Mouse (Mus musculus) liver, embryonic 14.5 days (tissue): ENCODE results near the gene Rtn4r.

Source experiments
- CTCF ChIP-seq: IDR thresholded peaks from 2 replicates; pipeline ENCODE4 v1.5.1; 2016; ENCODE audit warnings: antibody characterized with exemption, low read depth, control low read depth
- EP300 ChIP-seq: IDR thresholded peaks from 2 replicates; pipeline ENCODE4 v1.6.1; 2016; ENCODE audit warnings: antibody characterized with exemption, low read depth

DNA sequence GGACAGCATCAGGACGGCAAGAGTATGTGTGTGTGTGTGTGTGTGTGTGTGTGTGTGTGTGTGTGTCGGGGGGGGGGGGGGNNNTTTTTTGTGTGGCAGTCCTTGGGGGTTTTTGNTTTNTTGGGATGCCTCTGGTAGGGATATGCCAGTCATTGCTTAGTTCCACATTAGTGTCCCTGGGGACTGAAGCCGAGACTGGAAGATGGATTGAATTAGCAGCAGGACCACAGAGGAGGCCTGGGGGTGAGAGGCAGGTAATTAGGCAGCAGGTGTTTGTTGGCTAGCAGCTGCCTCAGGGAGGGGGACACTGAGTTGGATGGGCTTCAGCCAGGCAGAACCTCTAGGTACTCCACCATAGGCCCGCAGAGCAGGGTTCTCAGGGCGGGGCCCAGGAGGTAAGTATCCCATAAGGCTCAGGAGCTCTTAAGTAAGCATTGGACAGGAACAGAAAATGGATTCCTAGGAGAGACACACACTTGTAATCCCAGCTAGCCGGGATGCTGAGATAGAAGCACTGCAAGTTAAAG lies 18.0 kb downstream of the Rtn4r start:
- TF ChIP-seq CTCF, result no peak
- TF ChIP-seq EP300, result no peak
